Mouse (Mus musculus) CD4-positive naive resting alpha-beta T cell, adult 57 days (primary cell): Measurements from ENCODE around the gene Mnt. TPM values are rescaled to one million over a fixed set of nuclear protein-coding genes. Genes with fewer than 3 reads are reported as not detected.

Experiments
- total RNA-seq: library from RNA; stranded (reverse); gene quantifications from one replicate; pipeline ENCODE4 v1.2.4, GENCODE M21; 2023

Mnt gene
- 75.3 TPM for total RNA-seq

GRCm38 (mm10) chr11:74830256-74831161, at the start of gene Mnt:
TSS of gene Mnt (plus strand) at chr11:74830920.

Other genes starting within 250 kb of the Mnt start
- 5.6 TPM for gene Rap1gap2, start 220.0 kb upstream of the Mnt start, total RNA-seq
- not detected for gene Ccdc92b, start 211.3 kb upstream of the Mnt start, total RNA-seq
- 39.8 TPM for gene Cluh, start 181.4 kb upstream of the Mnt start, total RNA-seq
- 138 TPM for gene Pafah1b1, start 106.2 kb upstream of the Mnt start, total RNA-seq
- 52.4 TPM for gene Mettl16, start 60.1 kb upstream of the Mnt start, total RNA-seq
- 11.3 TPM for gene Sgsm2, start 66.1 kb downstream of the Mnt start, total RNA-seq
- 83.0 TPM for gene Tsr1, start 67.2 kb downstream of the Mnt start, total RNA-seq
- 61.4 TPM for gene Smg6, start 94.9 kb downstream of the Mnt start, total RNA-seq
- gene Srr, start 95.0 kb downstream of the Mnt start, total RNA-seq: 8.5 TPM